Mouse (Mus musculus) hindbrain, embryonic 14.5 days (tissue): ENCODE data around the gene Fbxo46. TPM values are rescaled to one million over a fixed set of nuclear protein-coding genes. Genes with fewer than 3 reads are reported as not detected.

Source experiments
- ATAC-seq: fragments of 200-750 bp; cut with Nextera tagmentation; 2 replicates; pipeline ENCODE4 v1.8.0; 2017; ENCODE audit warnings: moderate number of reproducible peaks, mild to moderate bottlenecking, moderate TSS enrichment, moderate library complexity; ENCODE audit not compliant: low FRiP score
- DNase-seq: peaks from one replicate; pipeline ENCODE4 v3.0.0-alpha.2; 2015; ENCODE audit warnings: low spot score
- H3K27ac ChIP-seq: fragments of 300-500 bp; sonication (generic); 2 replicates; pipeline ENCODE4 v1.5.1; 2014; ENCODE audit warnings: mild to moderate bottlenecking, moderate library complexity
- H3K27me3 ChIP-seq: fragments of 300-500 bp; sonication (generic); 2 replicates; pipeline ENCODE4 v1.6.1; 2014; ENCODE audit warnings: mild to moderate bottlenecking, low read length, mixed read lengths; ENCODE audit not compliant: control insufficient read depth, insufficient read depth
- H3K36me3 ChIP-seq: fragments of 300-500 bp; sonication (generic); replicated peaks from 2 replicates; pipeline ENCODE4 v1.6.1; 2014; ENCODE audit not compliant: control insufficient read depth, insufficient read depth
- H3K4me1 ChIP-seq: fragments of 300-500 bp; sonication (generic); replicated peaks from 2 replicates; pipeline ENCODE4 v1.6.1; 2014; ENCODE audit warnings: antibody characterized with exemption, low read length, mixed read lengths; ENCODE audit not compliant: control insufficient read depth, insufficient read depth
- H3K4me2 ChIP-seq: fragments of 300-500 bp; sonication (generic); replicated peaks from 2 replicates; pipeline ENCODE4 v1.6.1; 2014; ENCODE audit warnings: mild to moderate bottlenecking, moderate library complexity
- H3K4me3 ChIP-seq: fragments of 300-500 bp; sonication (generic); replicated peaks from 2 replicates; pipeline ENCODE4 v1.5.1; 2014; ENCODE audit warnings: mild to moderate bottlenecking, low read length
- H3K9ac ChIP-seq: fragments of 300-500 bp; sonication (generic); 2 replicates; pipeline ENCODE4 v1.6.1; 2014
- H3K9me3 ChIP-seq: fragments of 300-500 bp; sonication (generic); 2 replicates; pipeline ENCODE4 v1.6.1; 2016; ENCODE audit warnings: low read length; ENCODE audit not compliant: control insufficient read depth
- WGBS: fragments of 180-500 bp; shearing (Covaris S2); extraction: QIAGEN DNeasy Blood & Tissue Kit; methylation state at CpG from one replicate; pipeline ENCODE4 v1.1.7; 2014; 5-methylcytosine and 5-hydroxymethylcytosine counted together
- polyA plus RNA-seq: library from polyadenylated mRNA; unstranded; fragments of >200 nt; fragmentation: Nextera tagmentation; extraction: Ambion mirVana; gene quantifications from 2 replicates; pipeline ENCODE4 v1.2.1, GENCODE M21; 2014

Fbxo46 gene
- polyA plus RNA-seq, 1 experiment from 2014 or later = 11.9 TPM

DNA sequence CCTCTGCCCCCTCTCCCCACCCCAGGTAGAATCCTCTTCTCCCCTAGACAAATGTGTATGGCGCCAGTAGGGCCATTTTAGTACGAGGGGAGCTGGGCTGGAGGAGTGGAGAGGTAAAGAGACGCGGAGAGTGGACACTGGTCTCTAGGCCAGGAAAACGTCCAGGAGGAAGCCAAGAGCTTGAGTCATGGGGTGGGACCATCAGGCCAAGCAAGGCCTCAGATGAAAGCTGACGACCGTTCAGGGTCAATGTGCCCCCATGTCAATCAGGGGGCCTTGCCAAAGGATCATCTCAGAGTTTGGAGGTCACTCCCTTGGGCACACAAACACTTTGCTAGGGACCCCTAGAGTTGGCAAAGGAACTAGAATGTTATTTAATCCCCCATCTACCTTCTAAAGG is 57.6 kb downstream of the Fbxo46 start:
- H3K36me3 ChIP-seq = peaks cover 12% of the 10 kb centered on the region; the same call in 1 of the 2 replicates
- peak overlapping the region; percentile 84 for H3K4me2 ChIP-seq
- 64% methylated on average over 7 of the region's 7 CpGs for WGBS
- no peak overlapping the region for H3K27ac ChIP-seq
- peaks cover 38% of the 10 kb centered on the region for H3K4me1 ChIP-seq
- 0 out of 2 replicates have a peak, but pooled peaks cover 4% of the 10 kb centered on the region for H3K9me3 ChIP-seq
- H3K4me3 ChIP-seq = peak overlapping the region; percentile 61
- no peak for ATAC-seq
- DNase-seq = no peak
- peak overlapping the region; percentile 76 for H3K9ac ChIP-seq
- peaks cover 29% of the 10 kb centered on the region for H3K27me3 ChIP-seq

- no peak overlapping the region for H3K27ac ChIP-seq
- 0 out of 2 replicates have a peak, but pooled peaks cover 4% of the 10 kb centered on the region for H3K9me3 ChIP-seq
- DNase-seq (no peak), ATAC-seq (no peak)
- H3K9ac ChIP-seq = peak overlapping the region; percentile 76
- H3K36me3 ChIP-seq = peaks cover 19% of the 10 kb centered on the region; the same call in 1 of the 2 replicates
- peaks cover 29% of the 10 kb centered on the region for H3K27me3 ChIP-seq
- peaks cover 32% of the 10 kb centered on the region for H3K4me1 ChIP-seq
- peak overlapping the region; percentile 61 for H3K4me3 ChIP-seq
- peak overlapping the region; percentile 84 for H3K4me2 ChIP-seq
- 11% methylated on average over 17 of the region's 18 CpGs for WGBS
Measured at GRCm38 (mm10) chr7:19178035-19178434, 58.4 kb downstream of the Fbxo46 start.

DNA sequence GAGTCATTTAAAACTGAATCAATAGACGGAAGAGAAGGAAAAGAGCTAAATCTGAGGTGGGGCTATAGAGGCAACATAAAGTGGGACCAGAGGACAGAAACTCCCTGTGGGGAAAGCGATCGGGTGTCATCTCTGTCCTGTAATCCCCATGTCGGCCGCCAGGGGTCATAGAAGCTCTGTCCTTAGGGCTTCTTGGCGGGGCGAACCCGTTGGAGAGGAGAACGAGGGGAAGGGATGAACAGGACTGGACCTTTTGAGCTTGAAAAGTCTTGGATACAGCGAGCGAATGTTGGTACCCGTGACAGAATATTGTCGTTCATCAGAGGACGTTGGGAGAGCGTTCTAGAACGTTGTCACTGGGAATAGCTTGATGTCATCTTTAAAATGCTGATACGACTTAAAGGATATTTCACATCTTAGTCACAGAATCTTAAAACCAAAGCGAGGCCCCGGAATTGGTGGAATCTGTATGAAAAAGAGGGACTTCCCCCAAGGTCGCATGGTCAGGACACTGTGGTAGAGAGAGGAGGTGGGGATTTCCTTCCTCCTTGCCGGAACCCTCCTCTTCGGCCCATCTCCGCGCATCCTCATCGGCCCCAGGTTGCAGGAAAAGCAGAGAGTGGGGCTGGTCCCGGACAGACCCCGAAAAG is 58.9 kb downstream of the Fbxo46 start:
- Histone ChIP-seq H3K9ac (0 out of 2 replicates have a peak overlapping the region, but pooled peaks have one; percentile 28), H3K27me3 (peaks cover 29% of the 10 kb centered on the region), H3K9me3 (0 out of 2 replicates have a peak, but pooled peaks cover 4% of the 10 kb centered on the region), H3K4me1 (peaks cover 29% of the 10 kb centered on the region), H3K4me3 (peak overlapping the region; percentile 61), H3K4me2 (peak overlapping the region; percentile 84), H3K27ac (no peak overlapping the region), H3K36me3 (peaks cover 23% of the 10 kb centered on the region)
- DNase-seq (peak; percentile 74), ATAC-seq (no peak)
- WGBS = 3% methylated on average over 27 of the region's 27 CpGs

DNA sequence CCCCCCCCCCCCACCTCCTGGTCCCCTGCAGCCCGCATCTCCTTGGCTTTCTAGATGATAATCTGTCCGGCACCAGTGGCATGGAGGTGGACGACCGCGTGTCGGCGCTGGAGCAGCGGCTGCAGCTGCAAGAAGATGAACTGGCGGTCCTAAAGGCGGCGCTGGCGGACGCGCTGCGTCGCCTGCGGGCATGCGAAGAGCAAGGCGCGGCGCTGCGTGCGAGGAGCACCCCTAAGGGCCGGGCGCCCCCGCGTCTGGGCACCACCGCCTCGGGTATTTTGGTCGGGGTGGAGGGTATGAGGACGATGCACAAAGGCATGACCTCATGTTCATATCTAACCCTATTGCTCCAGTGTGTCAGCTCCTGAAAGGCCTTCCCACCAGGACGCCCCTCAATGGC is 59.5 kb downstream of the Fbxo46 start:
- Histone ChIP-seq H3K9me3 (0 out of 2 replicates have a peak, but pooled peaks cover 4% of the 10 kb centered on the region), H3K27ac (no peak overlapping the region), H3K4me1 (peaks cover 31% of the 10 kb centered on the region), H3K4me2 (peak overlapping the region; percentile 84), H3K36me3 (peaks cover 29% of the 10 kb centered on the region), H3K27me3 (peaks cover 29% of the 10 kb centered on the region), H3K4me3 (peak overlapping the region; percentile 61), H3K9ac (peak overlapping the region; percentile 40)
- ATAC-seq (no peak), DNase-seq (peak; percentile 71)
- 2% methylated on average over 31 of the region's 32 CpGs for WGBS

GRCm38 (mm10) chr7:19179936-19180335 is 60.3 kb downstream of the Fbxo46 start:
- Histone ChIP-seq H3K9ac (peak overlapping the region; percentile 40; the same call in 1 of the 2 replicates), H3K4me3 (no peak overlapping the region), H3K36me3 (peaks cover 33% of the 10 kb centered on the region), H3K27me3 (peaks cover 29% of the 10 kb centered on the region), H3K4me1 (peaks cover 39% of the 10 kb centered on the region), H3K4me2 (peak overlapping the region; percentile 84; the same call in 1 of the 2 replicates), H3K27ac (no peak overlapping the region), H3K9me3 (0 out of 2 replicates have a peak, but pooled peaks cover 4% of the 10 kb centered on the region)
- DNase-seq (no peak), ATAC-seq (no peak)
- WGBS = 39% methylated on average over 6 of the region's 6 CpGs

DNA sequence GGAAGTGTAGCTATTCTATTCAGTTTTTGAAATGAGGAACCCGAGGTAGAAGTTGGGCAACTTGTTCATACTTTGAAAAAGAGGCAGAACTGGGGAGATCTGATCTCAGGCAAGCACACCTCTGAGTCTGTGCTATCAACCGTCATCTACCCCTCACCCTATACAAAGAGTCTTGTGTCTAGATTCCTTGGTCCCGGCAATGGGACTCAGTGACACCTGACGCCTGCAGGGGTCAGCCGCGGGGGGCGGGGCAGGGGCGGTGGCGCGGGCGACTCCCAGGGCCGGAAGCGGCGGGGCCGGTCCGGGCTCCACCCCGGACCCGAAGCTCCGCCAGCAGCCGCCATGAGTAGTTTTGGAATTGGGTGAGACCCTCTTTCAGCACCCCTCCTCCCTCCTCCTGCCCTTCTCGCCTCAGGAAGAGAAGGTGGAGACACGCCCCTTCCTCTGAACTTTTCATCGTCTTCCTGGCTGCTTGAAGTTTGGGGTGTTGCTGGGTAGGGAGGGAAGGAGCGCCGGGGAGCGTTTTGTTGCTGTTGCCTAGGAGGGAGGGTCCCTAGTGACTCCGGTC is 61.3 kb downstream of the Fbxo46 start:
- peak overlapping the region; percentile 22 for H3K4me3 ChIP-seq
- peak overlapping the region; percentile 29; the same call in 1 of the 2 replicates for H3K9ac ChIP-seq
- peak overlapping the region; percentile 41 for H3K4me2 ChIP-seq
- no peak for DNase-seq
- H3K27me3 ChIP-seq = peaks cover 29% of the 10 kb centered on the region
- 4% methylated on average over 27 of the region's 27 CpGs for WGBS
- H3K9me3 ChIP-seq = 0 out of 2 replicates have a peak, but pooled peaks cover 4% of the 10 kb centered on the region
- H3K4me1 ChIP-seq = peaks cover 37% of the 10 kb centered on the region
- no peak for ATAC-seq
- no peak overlapping the region for H3K27ac ChIP-seq
- peaks cover 41% of the 10 kb centered on the region for H3K36me3 ChIP-seq

GRCm38 (mm10) chr7:19184250-19184649 is 64.6 kb downstream of the Fbxo46 start:
- H3K4me2 ChIP-seq = no peak overlapping the region
- H3K4me1 ChIP-seq = peaks cover 14% of the 10 kb centered on the region
- peaks cover 13% of the 10 kb centered on the region for H3K27me3 ChIP-seq
- peak overlapping the region; percentile 67 for H3K27ac ChIP-seq
- no peak overlapping the region for H3K9ac ChIP-seq
- 65% methylated on average over 2 of the region's 2 CpGs for WGBS
- H3K9me3 ChIP-seq = no peaks in the 10 kb centered on the region
- DNase-seq = no peak
- ATAC-seq = no peak
- H3K36me3 ChIP-seq = peaks cover 65% of the 10 kb centered on the region
- no peak overlapping the region for H3K4me3 ChIP-seq

DNA sequence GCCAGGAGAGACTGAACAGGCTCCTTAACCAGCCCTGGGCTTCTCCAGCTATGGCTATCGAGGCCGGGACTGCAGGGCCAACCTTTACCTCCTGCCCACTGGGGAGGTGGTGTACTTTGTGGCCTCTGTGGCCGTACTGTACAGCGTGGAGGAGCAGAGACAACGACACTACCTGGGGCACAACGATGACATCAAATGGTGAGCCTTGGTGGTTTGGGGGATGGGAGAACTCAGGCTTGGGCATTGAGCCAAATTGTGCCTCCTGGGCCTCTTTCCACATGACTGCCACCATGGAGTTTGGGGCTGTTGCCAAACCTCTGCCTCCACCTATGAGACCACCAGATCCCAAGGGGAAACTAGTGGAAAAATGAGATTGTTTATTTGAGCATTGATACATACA is 65.1 kb downstream of the Fbxo46 start:
- Histone ChIP-seq H3K9ac (no peak overlapping the region), H3K4me1 (peaks cover 14% of the 10 kb centered on the region), H3K4me2 (no peak overlapping the region), H3K36me3 (peaks cover 64% of the 10 kb centered on the region), H3K9me3 (no peaks in the 10 kb centered on the region), H3K27me3 (peaks cover 8% of the 10 kb centered on the region), H3K4me3 (no peak overlapping the region), H3K27ac (peak overlapping the region; percentile 67)
- WGBS = 46% methylated on average over 6 of the region's 6 CpGs
- peak; percentile 13; the same call in 1 of the 2 replicates for ATAC-seq
- DNase-seq = peak; percentile 58
